Mouse (Mus musculus): ENCODE data around the gene Klhdc7a.

GRCm38 (mm10) chr4:139916731-139917130, 51.1 kb downstream of the Klhdc7a start:
- TF ChIP-seq CEBPB (IDR thresholded peaks at IDR 0.05; ENCODE audit: low read depth) (no peak), MAX (IDR thresholded peaks at IDR 0.05) (no peak), CTCF (IDR thresholded peaks at IDR 0.05; ENCODE audit: control insufficient read depth, insufficient read depth, insufficient read length) (no peak), MYOG (IDR thresholded peaks at IDR 0.05; ENCODE audit: control insufficient read depth, extremely low read depth, insufficient read length) (no peak), USF1 (IDR thresholded peaks at IDR 0.05; ENCODE audit: low read depth) (no peak)
